Mouse (Mus musculus) left cerebral cortex, adult 18-20 months (tissue): ENCODE measurements around the gene Slc27a2. TPM values are rescaled to one million over a fixed set of nuclear protein-coding genes. Genes with fewer than 3 reads are reported as not detected.
A peak's percentile ranks its signal among the peaks of the same experiment; 100 is the strongest.

Experiments
- DNase-seq, 2 experiments: peaks; one replicate each; pipeline ENCODE4 v3.0.0; 2021 to 2022; ENCODE audit warnings: low spot score in 2 of 2, mixed read lengths in 1 of 2
- total RNA-seq, 2 experiments: library from RNA; stranded (reverse); gene quantifications; 2 replicates each; pipeline ENCODE4 v1.2.3; 2021

The Slc27a2 gene
- total RNA-seq, 2 experiments from 2014 or later = 8.7 to 10.4 TPM

- DNase-seq = no peak
Observed at GRCm38 (mm10) chr2:126551896-126552295, 311 bp upstream of the Slc27a2 start.

GRCm38 (mm10) chr2:126553291-126553639, 1.1 kb downstream of the Slc27a2 start:
- peak in 1 of 2 experiments; percentile 2 for DNase-seq

GRCm38 (mm10) chr2:126555533-126555932, 3.3 kb downstream of the Slc27a2 start:
- DNase-seq = no peak

- DNase-seq = no peak
Observed at GRCm38 (mm10) chr2:126560094-126560493, 7.9 kb downstream of the Slc27a2 start.

GRCm38 (mm10) chr2:126563411-126564105, 11.4 kb downstream of the Slc27a2 start:
- DNase-seq = no peak

- no peak for DNase-seq
Observed at GRCm38 (mm10) chr2:126572163-126572562, 20.0 kb downstream of the Slc27a2 start.

GRCm38 (mm10) chr2:126572747-126573146, 20.5 kb downstream of the Slc27a2 start:
- no peak for DNase-seq

GRCm38 (mm10) chr2:126575391-126576176, 23.4 kb downstream of the Slc27a2 start:
- DNase-seq = no peak

- no peak for DNase-seq
Observed at GRCm38 (mm10) chr2:126577362-126577761, 25.2 kb downstream of the Slc27a2 start.

- DNase-seq = no peak
Observed at GRCm38 (mm10) chr2:126579282-126579681, 27.1 kb downstream of the Slc27a2 start.

GRCm38 (mm10) chr2:126583960-126584359, 31.8 kb downstream of the Slc27a2 start:
- DNase-seq = no peak

GRCm38 (mm10) chr2:126584621-126585369, 32.6 kb downstream of the Slc27a2 start:
- DNase-seq = no peak

- DNase-seq = no peak
Observed at GRCm38 (mm10) chr2:126587468-126587867, 35.3 kb downstream of the Slc27a2 start.

- no peak for DNase-seq
Observed at GRCm38 (mm10) chr2:126591304-126591703, 39.1 kb downstream of the Slc27a2 start.

GRCm38 (mm10) chr2:126593831-126594610, 41.8 kb downstream of the Slc27a2 start:
- DNase-seq = peak; percentile 71

- no peak for DNase-seq
Observed at GRCm38 (mm10) chr2:126596347-126597072, 44.3 kb downstream of the Slc27a2 start.

- DNase-seq = no peak
Observed at GRCm38 (mm10) chr2:126597279-126598241, 45.4 kb downstream of the Slc27a2 start.

- no peak for DNase-seq
Observed at GRCm38 (mm10) chr2:126598359-126598758, 46.2 kb downstream of the Slc27a2 start.

GRCm38 (mm10) chr2:126599005-126599404, 46.8 kb downstream of the Slc27a2 start:
- DNase-seq = no peak
